Mouse (Mus musculus) E14TG2a.4 (cell line): ENCODE data around the gene Mdm2.

Source experiments
- H3K27me3 ChIP-seq: 2 replicates; pipeline ENCODE4 v1.6.1; 2014; ENCODE audit warnings: low read length, control low read depth; ENCODE audit not compliant: insufficient read depth
- H3K36me3 ChIP-seq: 2 replicates; pipeline ENCODE4 v1.6.1; 2014; ENCODE audit warnings: low read length, control low read depth; ENCODE audit not compliant: insufficient read depth
- H3K4me1 ChIP-seq: replicated peaks from 2 replicates; pipeline ENCODE4 v1.6.1; 2014; ENCODE audit warnings: low read depth, low read length, control low read depth
- H3K4me3 ChIP-seq: replicated peaks from 2 replicates; pipeline ENCODE4 v1.5.1; 2014; ENCODE audit warnings: mild to moderate bottlenecking, low read length
- H3K9me3 ChIP-seq: 2 replicates; pipeline ENCODE4 v1.6.1; 2014; ENCODE audit warnings: low read length, control low read depth
- CTCF ChIP-seq: conservative IDR thresholded peaks from 2 replicates; pipeline ENCODE4 v1.5.1; 2014; ENCODE audit warnings: low read length
- NANOG ChIP-seq: IDR thresholded peaks from 2 replicates; pipeline ENCODE4 v1.6.1; 2014; ENCODE audit warnings: borderline replicate concordance, low read length, mixed read lengths
- POU5F1 ChIP-seq: IDR thresholded peaks from 2 replicates; pipeline ENCODE4 v1.6.1; 2014; ENCODE audit warnings: low read length, borderline replicate concordance

The Mdm2 gene

DNA sequence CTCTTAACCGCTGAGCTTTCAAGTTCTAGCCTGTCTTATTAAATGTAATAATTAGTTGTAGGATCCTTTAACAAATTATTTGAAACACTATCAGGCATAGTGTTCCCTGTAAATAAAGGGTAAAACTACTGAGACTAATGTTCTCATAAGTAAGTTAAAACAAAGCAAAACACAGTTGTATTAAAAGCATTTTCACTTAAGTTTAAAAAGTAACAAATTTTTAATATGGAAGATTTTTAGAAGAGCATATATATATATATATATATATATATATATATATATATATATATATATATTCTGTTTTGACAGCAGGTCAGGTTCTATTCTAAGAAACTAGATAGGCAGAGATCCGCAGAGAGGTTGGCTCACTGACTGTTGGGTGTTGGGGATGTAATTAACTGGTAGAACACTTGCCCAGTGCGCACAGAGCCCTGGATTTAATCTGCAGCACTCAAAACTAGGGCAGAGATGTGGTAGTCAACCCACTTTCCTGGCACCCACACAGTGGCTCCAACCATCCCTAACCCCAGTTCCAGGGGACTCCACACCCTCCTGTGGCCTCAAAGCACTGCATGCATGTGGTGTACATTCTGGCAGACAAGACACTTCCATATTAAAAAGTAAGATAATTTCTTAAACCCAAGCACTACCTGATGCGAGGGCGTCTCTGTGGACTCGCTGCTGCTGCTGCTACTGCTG lies 16.2 kb downstream of the Mdm2 start:
- no peaks in the 10 kb centered on the region for H3K9me3 ChIP-seq
- no peaks in the 10 kb centered on the region for H3K27me3 ChIP-seq
- peaks cover 97% of the 10 kb centered on the region for H3K36me3 ChIP-seq
- no peak overlapping the region for H3K4me3 ChIP-seq
- no peak for TF ChIP-seq CTCF
- no peak for TF ChIP-seq NANOG
- no peak for TF ChIP-seq POU5F1
- peaks cover 45% of the 10 kb centered on the region for H3K4me1 ChIP-seq

DNA sequence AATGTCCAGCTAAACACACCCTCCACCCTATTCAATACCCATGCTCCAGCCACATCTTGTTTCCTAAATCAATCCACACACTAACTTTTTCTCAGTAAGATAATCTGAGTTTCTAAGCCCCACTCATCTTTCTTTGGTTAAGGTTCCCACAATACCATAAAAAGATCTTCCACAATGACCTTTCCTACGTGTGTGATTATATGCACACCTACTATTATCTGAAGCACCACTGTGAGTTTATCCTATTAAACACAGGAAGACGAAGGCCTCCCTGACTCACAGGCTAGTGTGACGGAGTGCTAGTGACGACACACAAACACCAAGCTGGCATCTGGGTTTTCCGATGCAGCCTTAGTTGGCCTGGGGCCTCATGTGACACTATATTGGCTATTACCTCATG lies 17.6 kb downstream of the Mdm2 start:
- Histone ChIP-seq H3K36me3 (peaks cover 94% of the 10 kb centered on the region), H3K4me1 (peaks cover 44% of the 10 kb centered on the region), H3K27me3 (no peaks in the 10 kb centered on the region), H3K9me3 (no peaks in the 10 kb centered on the region), H3K4me3 (no peak overlapping the region)
- TF ChIP-seq CTCF: no peak
- no peak for TF ChIP-seq POU5F1
- TF ChIP-seq NANOG: no peak

DNA sequence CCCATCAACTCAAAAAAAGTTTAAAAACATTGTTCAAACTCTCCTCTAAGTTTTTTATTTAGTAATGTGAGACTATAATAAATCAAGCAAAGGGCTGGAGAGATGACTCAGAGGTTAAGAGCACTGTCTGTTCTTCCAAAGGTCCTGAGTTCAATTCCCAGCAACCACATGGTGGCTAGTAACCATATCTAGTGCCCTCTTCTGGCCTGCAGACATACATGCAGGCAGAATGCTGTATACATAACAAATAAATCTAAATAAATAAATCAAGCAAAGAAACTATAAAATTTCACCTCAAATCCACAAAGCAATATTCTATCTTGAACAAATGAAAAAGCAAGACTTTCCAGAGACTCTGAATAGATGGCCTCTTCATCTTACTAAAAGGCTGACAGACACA lies 18.4 kb downstream of the Mdm2 start:
- peaks cover 37% of the 10 kb centered on the region for H3K4me1 ChIP-seq
- peak; percentile 36 for TF ChIP-seq CTCF
- no peak for TF ChIP-seq POU5F1
- no peak for TF ChIP-seq NANOG
- H3K36me3 ChIP-seq: peaks cover 92% of the 10 kb centered on the region
- H3K9me3 ChIP-seq: no peaks in the 10 kb centered on the region
- no peak overlapping the region for H3K4me3 ChIP-seq
- no peaks in the 10 kb centered on the region for H3K27me3 ChIP-seq

DNA sequence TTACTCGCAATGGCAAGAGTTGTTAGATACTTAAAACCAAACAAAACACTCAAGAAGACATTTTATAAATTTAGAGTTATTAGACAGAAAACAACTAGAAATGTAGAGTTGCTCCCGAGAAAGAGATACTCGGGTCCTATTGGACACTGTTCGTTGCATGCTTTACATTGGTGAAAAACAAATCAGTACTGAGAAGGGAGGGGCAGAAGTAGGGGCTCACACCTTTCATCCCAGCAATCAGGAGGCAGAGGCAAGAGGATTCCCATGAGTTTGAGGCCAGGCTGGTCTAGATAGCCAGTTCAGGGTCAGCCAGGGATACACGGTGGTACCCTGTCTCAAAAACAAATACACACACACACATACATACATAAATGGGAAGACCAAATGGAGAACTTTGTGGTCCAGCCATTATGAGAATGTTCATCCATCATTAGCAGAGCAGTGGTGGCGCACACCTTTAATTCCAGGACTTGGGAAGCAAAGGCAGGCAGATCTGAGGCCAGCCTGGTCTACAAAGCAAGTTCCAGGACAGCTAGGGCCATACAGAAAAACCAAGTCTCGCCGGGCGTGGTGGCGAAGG lies 19.1 kb downstream of the Mdm2 start:
- Histone ChIP-seq H3K36me3 (peaks cover 85% of the 10 kb centered on the region), H3K4me1 (peaks cover 35% of the 10 kb centered on the region), H3K9me3 (no peaks in the 10 kb centered on the region), H3K27me3 (no peaks in the 10 kb centered on the region), H3K4me3 (no peak overlapping the region)
- no peak for TF ChIP-seq NANOG
- TF ChIP-seq POU5F1: no peak
- no peak for TF ChIP-seq CTCF

DNA sequence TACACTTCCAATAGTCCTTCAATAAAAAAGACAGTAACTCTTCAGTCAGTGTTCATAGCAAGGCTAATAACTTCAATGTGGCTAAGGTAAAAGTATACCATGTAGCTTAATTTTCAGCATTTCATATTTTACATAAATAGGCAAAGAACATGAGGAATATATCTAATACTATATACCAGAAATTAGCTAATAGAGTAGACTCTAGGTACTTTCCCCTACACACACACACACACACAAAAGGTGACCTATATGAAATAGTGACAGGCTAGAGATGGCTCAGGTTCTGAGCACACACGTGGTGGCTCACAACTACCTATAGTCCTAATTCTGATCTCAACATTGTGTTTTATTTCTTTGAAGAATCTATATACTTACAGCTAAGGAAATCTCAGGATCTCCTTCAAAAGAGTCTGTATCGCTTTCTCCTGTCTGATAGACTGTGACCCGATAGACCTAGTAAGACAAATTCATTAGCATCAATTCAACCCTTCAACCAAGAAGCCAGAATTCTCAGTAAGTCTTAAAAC lies 19.7 kb downstream of the Mdm2 start:
- no peak for TF ChIP-seq CTCF
- TF ChIP-seq NANOG: no peak
- no peak for TF ChIP-seq POU5F1
- H3K9me3 ChIP-seq: no peaks in the 10 kb centered on the region
- peaks cover 79% of the 10 kb centered on the region for H3K36me3 ChIP-seq
- H3K27me3 ChIP-seq: no peaks in the 10 kb centered on the region
- H3K4me3 ChIP-seq: no peak overlapping the region
- H3K4me1 ChIP-seq: peaks cover 35% of the 10 kb centered on the region

DNA sequence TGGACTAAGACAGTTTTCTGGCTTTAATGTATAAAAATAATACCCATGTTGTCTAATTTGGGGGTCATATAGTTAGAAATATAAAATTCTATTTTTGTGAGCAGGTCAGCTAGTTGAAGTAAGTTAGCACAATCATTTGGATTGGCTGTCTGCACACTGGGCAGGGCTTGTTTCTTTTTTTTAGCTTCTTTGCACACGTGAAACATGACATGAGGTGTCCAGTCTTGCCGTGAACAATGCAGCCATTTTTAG lies 20.5 kb downstream of the Mdm2 start:
- TF ChIP-seq POU5F1: no peak
- Histone ChIP-seq H3K4me3 (no peak overlapping the region), H3K36me3 (peaks cover 70% of the 10 kb centered on the region), H3K4me1 (peaks cover 33% of the 10 kb centered on the region), H3K27me3 (no peaks in the 10 kb centered on the region), H3K9me3 (no peaks in the 10 kb centered on the region)

DNA sequence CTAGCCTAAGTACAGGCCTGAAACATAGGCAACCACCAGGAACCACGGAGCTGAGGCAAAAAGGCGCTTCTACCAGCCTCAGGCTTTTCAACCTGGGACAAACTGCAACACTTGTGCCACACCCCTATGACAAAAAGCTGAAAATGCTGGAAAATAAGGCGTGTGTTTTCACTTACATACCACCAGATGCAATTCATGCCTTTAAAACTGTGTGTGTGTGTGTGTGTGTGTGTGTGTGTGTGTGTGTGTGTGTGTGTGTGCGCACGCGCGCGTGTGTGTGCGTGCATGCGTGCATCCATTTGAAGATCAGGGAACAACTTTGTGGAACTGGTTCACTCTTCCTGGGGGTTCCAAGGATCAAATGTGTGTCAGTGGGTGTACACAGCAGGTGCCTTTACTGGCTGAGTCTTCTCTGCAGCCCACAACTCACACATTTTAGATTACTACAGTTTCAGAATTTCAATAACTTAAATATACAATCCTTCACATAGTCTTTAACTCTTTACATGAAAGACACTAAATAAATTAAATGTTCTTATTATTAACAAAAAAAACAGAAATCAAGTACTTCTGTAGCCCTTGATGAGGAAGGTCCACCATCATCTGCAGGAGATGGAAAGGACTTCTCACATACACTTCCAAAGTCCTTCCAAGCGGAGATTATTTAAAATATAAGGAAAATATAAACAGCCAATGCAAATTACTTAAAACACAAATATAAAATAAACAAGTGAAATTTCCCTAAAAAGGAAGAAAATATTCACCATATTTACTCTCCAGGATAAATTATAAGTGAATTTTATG lies 21.1 kb downstream of the Mdm2 start:
- H3K4me1 ChIP-seq: peaks cover 28% of the 10 kb centered on the region
- H3K27me3 ChIP-seq: peaks cover 4% of the 10 kb centered on the region; the same call in 1 of the 2 replicates
- H3K36me3 ChIP-seq: peaks cover 65% of the 10 kb centered on the region
- H3K4me3 ChIP-seq: no peak overlapping the region
- no peak for TF ChIP-seq NANOG
- H3K9me3 ChIP-seq: no peaks in the 10 kb centered on the region

DNA sequence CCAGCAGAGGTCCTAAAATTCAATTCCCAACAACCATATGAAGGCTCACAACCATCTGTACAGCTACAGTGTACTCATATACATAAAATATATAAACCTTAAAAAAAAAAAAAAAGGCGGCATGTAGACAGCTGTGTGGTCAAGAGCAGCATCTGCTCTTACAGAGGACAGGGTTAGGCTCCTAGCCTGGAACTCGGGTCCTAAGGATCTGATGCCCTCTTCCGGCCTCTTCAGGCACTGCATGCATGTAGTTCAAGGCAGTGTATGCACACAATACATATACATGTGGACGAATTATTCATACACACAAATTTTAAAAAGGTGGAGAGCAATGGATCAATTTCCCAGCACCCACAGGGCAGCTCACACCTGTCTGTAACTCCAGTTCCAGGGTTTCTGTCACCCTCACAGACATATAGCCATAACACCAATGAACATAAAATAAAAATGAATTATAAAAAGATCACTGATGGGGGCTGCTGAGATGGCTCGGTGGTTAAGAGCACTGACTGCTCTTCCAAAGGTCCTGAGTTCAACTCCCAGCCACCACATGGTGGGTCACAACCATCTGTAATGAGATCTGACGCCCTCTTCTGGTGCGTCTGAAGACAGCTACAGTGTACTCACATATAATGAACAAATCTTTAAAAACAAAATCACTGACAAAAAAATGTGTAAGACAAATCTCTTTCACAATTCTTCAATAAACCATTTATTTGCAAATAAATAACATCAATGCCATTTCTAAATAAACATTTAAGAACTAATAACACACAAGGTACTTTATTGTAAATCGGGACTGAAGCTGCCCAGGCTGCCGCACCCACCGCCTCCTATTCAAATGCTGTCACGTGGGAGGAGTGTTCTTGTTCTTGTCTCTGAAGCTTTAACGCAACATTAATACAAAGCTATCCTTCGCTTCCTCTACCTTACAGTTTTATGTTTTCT lies 22.1 kb downstream of the Mdm2 start:
- Histone ChIP-seq H3K9me3 (no peaks in the 10 kb centered on the region), H3K4me1 (peaks cover 36% of the 10 kb centered on the region), H3K27me3 (peaks cover 13% of the 10 kb centered on the region), H3K4me3 (no peak overlapping the region), H3K36me3 (peaks cover 57% of the 10 kb centered on the region)
- TF ChIP-seq POU5F1: no peak
- no peak for TF ChIP-seq NANOG
- peak; percentile 60 for TF ChIP-seq CTCF
